Mouse (Mus musculus) kidney, postnatal 0 days (tissue): ENCODE results near the gene Fggy. TPM values are rescaled to one million over a fixed set of nuclear protein-coding genes. Genes with fewer than 3 reads are reported as not detected.

ENCODE experiments used
- ATAC-seq: fragments of 200-750 bp; cut with Nextera tagmentation; replicated peaks from 2 replicates; pipeline ENCODE4 v1.8.0; 2017; ENCODE audit warnings: low read depth, moderate number of reproducible peaks, moderate TSS enrichment, moderate library complexity; ENCODE audit not compliant: low FRiP score
- DNase-seq: peaks from one replicate; pipeline ENCODE4 v3.0.0-alpha.2; 2016; ENCODE audit warnings: low spot score
- H3K27ac ChIP-seq: fragments of 300-500 bp; sonication (generic); 2 replicates; pipeline ENCODE4 v1.5.1; 2014; ENCODE audit warnings: mild to moderate bottlenecking
- H3K27me3 ChIP-seq: fragments of 300-500 bp; sonication (generic); 2 replicates; pipeline ENCODE4 v1.6.1; 2014; ENCODE audit warnings: low read length, mixed read lengths; ENCODE audit not compliant: insufficient read depth
- H3K36me3 ChIP-seq: fragments of 300-500 bp; sonication (generic); 2 replicates; pipeline ENCODE4 v1.6.1; 2014; ENCODE audit warnings: low read length, mixed read lengths; ENCODE audit not compliant: insufficient read depth
- H3K4me1 ChIP-seq: fragments of 300-500 bp; sonication (generic); replicated peaks from 2 replicates; pipeline ENCODE4 v1.6.1; 2014; ENCODE audit warnings: antibody characterized with exemption, low read length, mixed read lengths; ENCODE audit not compliant: insufficient read depth
- H3K4me2 ChIP-seq: fragments of 300-500 bp; sonication (generic); 2 replicates; pipeline ENCODE4 v1.6.1; 2014; ENCODE audit warnings: mild to moderate bottlenecking, low read length, moderate library complexity, mixed read lengths
- H3K4me3 ChIP-seq: fragments of 300-500 bp; sonication (generic); replicated peaks from 2 replicates; pipeline ENCODE4 v1.5.1; 2014; ENCODE audit warnings: low read depth, low read length
- H3K9ac ChIP-seq: fragments of 300-500 bp; sonication (generic); 2 replicates; pipeline ENCODE4 v1.6.1; 2014; ENCODE audit warnings: low read depth, low read length
- H3K9me3 ChIP-seq: fragments of 300-500 bp; sonication (generic); replicated peaks from 2 replicates; pipeline ENCODE4 v1.6.1; 2016; ENCODE audit warnings: low read length, inconsistent platforms, mixed read lengths
- CTCF ChIP-seq: IDR thresholded peaks from 2 replicates; pipeline ENCODE4 v1.5.1; 2016; ENCODE audit warnings: antibody characterized with exemption, low read depth, mild to moderate bottlenecking, moderate library complexity
- WGBS: fragments of 180-500 bp; shearing (Covaris S2); extraction: QIAGEN DNeasy Blood & Tissue Kit; methylation state at CpG from one replicate; pipeline ENCODE4 v1.1.7; 2014; 5-methylcytosine and 5-hydroxymethylcytosine counted together
- polyA plus RNA-seq: library from polyadenylated mRNA; unstranded; fragments of >200 nt; fragmentation: Nextera tagmentation; extraction: Ambion mirVana; gene quantifications from 2 replicates; pipeline ENCODE4 v1.2.1, GENCODE M21; 2015

Fggy gene
- polyA plus RNA-seq, 1 experiment from 2014 or later = 35.3 TPM

- no peak overlapping the region for H3K27ac ChIP-seq
- DNase-seq (no peak), ATAC-seq (no peak)
- no peak for TF ChIP-seq CTCF
- no peak overlapping the region for H3K9ac ChIP-seq
- no peak overlapping the region for H3K4me2 ChIP-seq
- no peaks in the 10 kb centered on the region for H3K9me3 ChIP-seq
- WGBS = 75% methylated on average over 2 of the region's 2 CpGs
- H3K36me3 ChIP-seq = no peaks in the 10 kb centered on the region
- no peak overlapping the region for H3K4me3 ChIP-seq
- H3K4me1 ChIP-seq = no peaks in the 10 kb centered on the region
- H3K27me3 ChIP-seq = no peaks in the 10 kb centered on the region
These were observed 298.7 kb downstream of the Fggy start for GRCm38 (mm10) chr4:95856008-95856407.

DNA sequence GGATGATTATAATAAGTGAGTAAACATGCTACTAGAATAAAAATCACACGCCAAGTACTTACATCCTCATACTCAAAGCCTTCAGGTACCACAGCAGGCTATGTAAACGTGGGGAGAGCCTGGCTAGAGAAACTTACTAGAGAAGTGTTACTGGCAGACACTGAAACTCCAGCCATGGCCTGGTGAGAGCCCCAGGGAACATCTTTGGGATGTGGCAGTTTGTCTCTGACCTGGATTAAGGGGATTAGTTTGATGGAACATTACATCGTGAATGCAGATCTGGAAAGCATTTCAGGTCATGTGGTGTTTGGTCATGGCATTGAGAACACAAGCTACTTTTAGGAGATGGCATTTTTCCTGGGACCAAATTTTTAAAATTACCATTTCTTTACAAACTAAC, 303.3 kb downstream of the Fggy start:
- Histone ChIP-seq H3K27ac (no peak overlapping the region), H3K4me3 (no peak overlapping the region)
- 53% methylated on average over 3 of the region's 3 CpGs for WGBS

GRCm38 (mm10) chr4:95861074-95861473, 303.8 kb downstream of the Fggy start:
- Histone ChIP-seq H3K4me2 (no peak overlapping the region), H3K4me3 (no peak overlapping the region), H3K9me3 (no peaks in the 10 kb centered on the region), H3K4me1 (no peaks in the 10 kb centered on the region; the same call in 1 of the 2 replicates), H3K27me3 (no peaks in the 10 kb centered on the region), H3K27ac (no peak overlapping the region), H3K36me3 (no peaks in the 10 kb centered on the region), H3K9ac (no peak overlapping the region)
- TF ChIP-seq CTCF = no peak
- DNase-seq (peak; percentile 84), ATAC-seq (peak; percentile 50)
- 32% methylated on average over 4 of the region's 4 CpGs for WGBS

More for the DNA sequence above, 303.3 kb downstream of the Fggy start:
- Histone ChIP-seq H3K9ac (no peak overlapping the region), H3K9me3 (no peaks in the 10 kb centered on the region), H3K4me1 (no peaks in the 10 kb centered on the region; the same call in 1 of the 2 replicates), H3K36me3 (no peaks in the 10 kb centered on the region), H3K27me3 (no peaks in the 10 kb centered on the region), H3K4me2 (no peak overlapping the region)
- no peak for ATAC-seq
- DNase-seq = no peak
- TF ChIP-seq CTCF = no peak

- 85% methylated on average over 5 of the region's 5 CpGs for WGBS
- H3K27ac ChIP-seq = no peak overlapping the region
- DNase-seq = no peak
- no peak for TF ChIP-seq CTCF
- no peak overlapping the region for H3K4me3 ChIP-seq
- H3K36me3 ChIP-seq = no peaks in the 10 kb centered on the region
- no peaks in the 10 kb centered on the region; the same call in 1 of the 2 replicates for H3K4me1 ChIP-seq
- no peak overlapping the region for H3K9ac ChIP-seq
- H3K27me3 ChIP-seq = no peaks in the 10 kb centered on the region
- no peak overlapping the region for H3K4me2 ChIP-seq
- ATAC-seq = no peak
- no peaks in the 10 kb centered on the region for H3K9me3 ChIP-seq
These were observed 304.4 kb downstream of the Fggy start for GRCm38 (mm10) chr4:95861741-95862155.

GRCm38 (mm10) chr4:95862276-95862675, 305.0 kb downstream of the Fggy start:
- WGBS = 55% methylated on average over 7 of the region's 7 CpGs
- Histone ChIP-seq H3K27ac (no peak overlapping the region), H3K4me1 (no peaks in the 10 kb centered on the region; the same call in 1 of the 2 replicates), H3K4me2 (no peak overlapping the region), H3K4me3 (no peak overlapping the region), H3K27me3 (no peaks in the 10 kb centered on the region), H3K9me3 (no peaks in the 10 kb centered on the region), H3K36me3 (no peaks in the 10 kb centered on the region), H3K9ac (no peak overlapping the region)
- ATAC-seq (no peak), DNase-seq (no peak)
- no peak for TF ChIP-seq CTCF

- peak; percentile 62 for TF ChIP-seq CTCF
- Histone ChIP-seq H3K4me3 (no peak overlapping the region), H3K9me3 (no peaks in the 10 kb centered on the region), H3K27ac (no peak overlapping the region), H3K4me1 (no peaks in the 10 kb centered on the region; the same call in 1 of the 2 replicates), H3K4me2 (0 out of 2 replicates have a peak overlapping the region, but pooled peaks have one; percentile 8), H3K36me3 (no peaks in the 10 kb centered on the region), H3K9ac (no peak overlapping the region), H3K27me3 (no peaks in the 10 kb centered on the region)
- ATAC-seq = no peak
- 30% methylated on average over 6 of the region's 6 CpGs for WGBS
- DNase-seq = peak; percentile 58
These were observed 305.6 kb downstream of the Fggy start for GRCm38 (mm10) chr4:95862781-95863499.
